Mouse (Mus musculus): ENCODE results near the gene Nubpl. TPM values are rescaled to one million over a fixed set of nuclear protein-coding genes. Genes with fewer than 3 reads are reported as not detected.

Gene Nubpl
- polyA plus RNA-seq, 1 experiment from 2014 or later: 17.4 TPM

DNA sequence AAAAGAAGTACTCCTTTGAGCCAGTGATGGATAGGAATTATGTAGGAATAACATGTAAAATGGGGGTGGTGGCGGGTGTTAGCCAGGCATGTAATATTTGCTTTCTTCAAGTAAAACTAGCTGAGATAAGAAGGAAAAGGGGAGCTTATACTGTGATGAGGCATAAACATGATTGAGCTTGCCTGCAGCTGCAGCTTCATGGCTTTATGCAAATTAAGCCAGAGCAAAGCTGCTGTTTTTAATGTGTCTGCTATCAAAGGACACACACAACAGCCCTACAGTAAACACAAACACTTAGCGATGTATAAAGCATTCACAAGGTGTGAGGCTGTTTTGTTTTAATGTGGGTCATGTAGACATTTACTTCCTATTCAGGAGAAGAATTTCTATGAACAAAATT lies 196.4 kb downstream of the Nubpl start:
- H3K4me3 ChIP-seq (replicated peaks): no peak overlapping the region
- H3K4me2 ChIP-seq: no peak overlapping the region
- H3K9me3 ChIP-seq: no peaks in the 10 kb centered on the region
- WGBS: 88% methylated on average over 2 of the region's 2 CpGs
- peaks cover 12% of the 10 kb centered on the region for H3K4me1 ChIP-seq (replicated peaks)
- ATAC-seq (ENCODE audit: insufficient number of reproducible peaks, insufficient read depth, low FRiP score, low TSS enrichment, low read depth): no peak
- no peaks in the 10 kb centered on the region for H3K36me3 ChIP-seq
- H3K9ac ChIP-seq (replicated peaks): no peak overlapping the region
- H3K27me3 ChIP-seq: no peaks in the 10 kb centered on the region
- no peak overlapping the region for H3K27ac ChIP-seq

DNA sequence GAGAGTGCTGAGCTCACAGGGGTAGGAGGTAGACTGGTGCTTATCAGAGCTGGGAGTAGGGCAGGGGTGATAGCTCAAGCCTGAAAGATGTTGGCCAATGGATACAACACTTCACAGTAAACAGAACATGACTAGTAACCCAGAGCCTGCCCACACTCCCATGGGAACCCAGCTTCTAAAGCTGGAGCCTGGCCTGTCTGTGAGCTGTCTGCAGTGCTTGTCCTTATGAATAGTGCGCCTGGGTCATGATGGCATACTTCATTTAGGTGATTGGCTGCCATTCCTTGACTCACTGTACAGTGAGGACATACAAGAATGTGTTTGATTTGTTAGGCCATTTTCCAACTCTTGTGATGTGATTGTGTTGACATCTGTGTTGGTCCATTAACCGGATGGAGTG lies 200.5 kb downstream of the Nubpl start:
- no peaks in the 10 kb centered on the region for H3K4me1 ChIP-seq (replicated peaks)
- no peak overlapping the region for H3K27ac ChIP-seq
- no peak overlapping the region for H3K9ac ChIP-seq (replicated peaks)
- no peaks in the 10 kb centered on the region for H3K27me3 ChIP-seq
- H3K4me3 ChIP-seq (replicated peaks): no peak overlapping the region
- H3K36me3 ChIP-seq: no peaks in the 10 kb centered on the region
- H3K4me2 ChIP-seq: no peak overlapping the region
- H3K9me3 ChIP-seq: no peaks in the 10 kb centered on the region
- WGBS: 84% methylated on average over 2 of the region's 2 CpGs
- ATAC-seq (ENCODE audit: insufficient number of reproducible peaks, insufficient read depth, low FRiP score, low TSS enrichment, low read depth): no peak

DNA sequence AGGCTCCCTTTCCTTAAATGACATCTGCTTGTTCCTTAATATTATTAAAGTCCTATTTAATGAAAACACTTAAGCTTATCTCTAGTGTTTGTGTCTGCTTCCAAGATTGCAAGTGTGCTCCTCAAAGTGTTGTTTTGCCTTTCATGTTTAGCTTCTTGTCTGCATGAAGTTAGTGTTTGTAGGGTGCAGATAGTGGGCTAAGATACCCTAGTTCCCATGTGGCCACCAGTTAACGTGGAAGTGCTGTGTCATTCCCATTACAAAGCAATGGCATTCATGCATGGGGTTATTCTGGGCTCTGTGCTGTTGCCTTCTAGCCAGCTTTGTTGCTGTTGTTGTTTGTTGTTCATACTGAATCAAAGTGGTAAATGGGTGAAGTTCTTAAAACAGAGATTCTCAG lies 201.1 kb downstream of the Nubpl start:
- Histone ChIP-seq H3K9ac (replicated peaks) (no peak overlapping the region), H3K36me3 (no peaks in the 10 kb centered on the region), H3K27ac (no peak overlapping the region), H3K4me3 (replicated peaks) (no peak overlapping the region), H3K4me1 (replicated peaks) (no peaks in the 10 kb centered on the region), H3K9me3 (no peaks in the 10 kb centered on the region), H3K4me2 (no peak overlapping the region), H3K27me3 (no peaks in the 10 kb centered on the region)
- ATAC-seq (ENCODE audit: insufficient number of reproducible peaks, insufficient read depth, low FRiP score, low TSS enrichment, low read depth): no peak
- 83% methylated on average over 1 of the region's 1 CpGs for WGBS

GRCm38 (mm10) chr12:52302961-52303360 lies 205.4 kb downstream of the Nubpl start:
- Histone ChIP-seq H3K27me3 (no peaks in the 10 kb centered on the region), H3K36me3 (no peaks in the 10 kb centered on the region), H3K9ac (replicated peaks) (no peak overlapping the region), H3K4me2 (no peak overlapping the region), H3K4me3 (replicated peaks) (no peak overlapping the region), H3K4me1 (replicated peaks) (no peaks in the 10 kb centered on the region), H3K9me3 (no peaks in the 10 kb centered on the region), H3K27ac (no peak overlapping the region)
- WGBS: 89% methylated on average over 2 of the region's 2 CpGs
- no peak for ATAC-seq (ENCODE audit: insufficient number of reproducible peaks, insufficient read depth, low FRiP score, low TSS enrichment, low read depth)

- 93% methylated on average over 7 of the region's 7 CpGs for WGBS
- H3K27ac ChIP-seq: no peak overlapping the region
- no peaks in the 10 kb centered on the region for H3K4me1 ChIP-seq (replicated peaks)
- ATAC-seq (ENCODE audit: insufficient number of reproducible peaks, insufficient read depth, low FRiP score, low TSS enrichment, low read depth): no peak
- no peaks in the 10 kb centered on the region for H3K36me3 ChIP-seq
- no peak overlapping the region for H3K9ac ChIP-seq (replicated peaks)
- no peaks in the 10 kb centered on the region for H3K9me3 ChIP-seq
- no peak overlapping the region for H3K4me2 ChIP-seq
- no peak overlapping the region for H3K4me3 ChIP-seq (replicated peaks)
- H3K27me3 ChIP-seq: no peaks in the 10 kb centered on the region
Measured at GRCm38 (mm10) chr12:52306348-52306747, 208.8 kb downstream of the Nubpl start.

DNA sequence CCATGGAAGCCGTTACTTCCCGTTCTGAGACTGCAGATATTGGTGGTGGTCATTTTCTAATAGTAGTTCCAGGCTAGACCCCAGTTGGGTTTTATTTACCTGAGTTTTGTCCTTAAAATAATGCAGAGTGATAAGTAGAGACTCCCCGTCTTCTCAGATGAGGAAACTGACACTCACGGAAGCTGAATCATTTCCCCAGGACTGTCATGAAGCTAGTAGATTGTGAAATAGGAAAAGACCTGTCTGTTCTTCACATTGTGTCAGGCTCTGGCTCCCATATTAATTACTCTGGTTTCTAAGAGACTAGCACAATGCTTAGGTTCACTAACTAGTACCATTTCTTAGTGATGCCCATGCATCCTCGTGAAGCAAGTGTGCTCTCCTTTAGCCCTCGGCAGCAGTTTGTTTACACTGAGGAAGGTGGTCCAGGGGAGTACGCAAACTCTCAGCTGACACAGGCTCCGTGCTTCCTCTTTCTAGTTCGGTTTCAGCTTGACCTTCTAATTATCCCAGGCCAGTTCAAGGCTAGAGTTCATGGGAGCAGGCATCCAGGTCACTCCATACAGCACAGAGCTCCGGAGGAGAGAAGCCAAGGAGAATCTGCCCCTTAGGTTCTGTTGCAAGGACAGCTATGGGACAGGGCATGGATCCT lies 209.9 kb downstream of the Nubpl start:
- Histone ChIP-seq H3K9me3 (no peaks in the 10 kb centered on the region), H3K4me2 (no peak overlapping the region), H3K36me3 (no peaks in the 10 kb centered on the region), H3K9ac (replicated peaks) (no peak overlapping the region), H3K27me3 (no peaks in the 10 kb centered on the region), H3K27ac (no peak overlapping the region), H3K4me1 (replicated peaks) (no peaks in the 10 kb centered on the region), H3K4me3 (replicated peaks) (no peak overlapping the region)
- no peak for ATAC-seq (ENCODE audit: insufficient number of reproducible peaks, insufficient read depth, low FRiP score, low TSS enrichment, low read depth)
- 73% methylated on average over 10 of the region's 10 CpGs for WGBS

- Histone ChIP-seq H3K27me3 (no peaks in the 10 kb centered on the region), H3K4me3 (replicated peaks) (no peak overlapping the region), H3K27ac (no peak overlapping the region), H3K9ac (replicated peaks) (no peak overlapping the region), H3K4me2 (no peak overlapping the region), H3K36me3 (no peaks in the 10 kb centered on the region), H3K4me1 (replicated peaks) (no peaks in the 10 kb centered on the region), H3K9me3 (peaks cover 7% of the 10 kb centered on the region; the same call in 1 of the 2 replicates)
- 89% methylated on average over 7 of the region's 7 CpGs for WGBS
- no peak for ATAC-seq (ENCODE audit: insufficient number of reproducible peaks, insufficient read depth, low FRiP score, low TSS enrichment, low read depth)
Measured at GRCm38 (mm10) chr12:52308628-52309027, 211.1 kb downstream of the Nubpl start.

- Histone ChIP-seq H3K9ac (replicated peaks) (no peak overlapping the region), H3K27me3 (no peaks in the 10 kb centered on the region), H3K9me3 (peaks cover 7% of the 10 kb centered on the region; the same call in 1 of the 2 replicates), H3K36me3 (no peaks in the 10 kb centered on the region), H3K27ac (no peak overlapping the region), H3K4me1 (replicated peaks) (no peaks in the 10 kb centered on the region), H3K4me2 (no peak overlapping the region), H3K4me3 (replicated peaks) (no peak overlapping the region)
- ATAC-seq (ENCODE audit: insufficient number of reproducible peaks, insufficient read depth, low FRiP score, low TSS enrichment, low read depth): no peak
- WGBS: 92% methylated on average over 3 of the region's 3 CpGs
Measured at GRCm38 (mm10) chr12:52314818-52315217, 217.3 kb downstream of the Nubpl start.

DNA sequence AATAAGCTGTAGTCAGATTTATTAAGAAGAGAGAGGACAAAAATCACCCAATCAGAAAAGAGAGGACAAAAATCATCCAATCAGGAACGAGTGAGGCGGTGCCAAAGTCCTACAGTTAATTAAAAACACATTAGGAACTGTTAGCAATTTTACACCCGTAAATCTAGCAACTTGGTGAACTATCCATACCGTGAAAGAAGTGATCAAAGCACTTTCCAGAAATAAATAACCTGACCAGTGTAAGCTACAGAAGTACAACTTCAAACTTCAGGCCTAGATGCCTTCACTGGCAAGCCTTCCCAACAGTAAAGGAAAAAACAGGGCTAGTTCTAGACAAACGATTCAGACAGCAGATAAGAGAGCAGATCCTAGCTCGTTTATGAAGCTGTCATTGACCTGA lies 220.1 kb downstream of the Nubpl start:
- ATAC-seq (ENCODE audit: insufficient number of reproducible peaks, insufficient read depth, low FRiP score, low TSS enrichment, low read depth): no peak
- no peaks in the 10 kb centered on the region for H3K27me3 ChIP-seq
- WGBS: 39% methylated on average over 6 of the region's 6 CpGs
- no peak overlapping the region for H3K4me3 ChIP-seq (replicated peaks)
- no peaks in the 10 kb centered on the region for H3K4me1 ChIP-seq (replicated peaks)
- no peak overlapping the region for H3K4me2 ChIP-seq
- no peak overlapping the region for H3K9ac ChIP-seq (replicated peaks)
- peaks cover 7% of the 10 kb centered on the region; the same call in 1 of the 2 replicates for H3K9me3 ChIP-seq
- H3K27ac ChIP-seq: no peak overlapping the region
- no peaks in the 10 kb centered on the region for H3K36me3 ChIP-seq

- Histone ChIP-seq H3K4me3 (replicated peaks) (no peak overlapping the region), H3K27ac (no peak overlapping the region), H3K4me1 (replicated peaks) (no peaks in the 10 kb centered on the region), H3K9ac (replicated peaks) (no peak overlapping the region), H3K27me3 (no peaks in the 10 kb centered on the region), H3K36me3 (no peaks in the 10 kb centered on the region), H3K4me2 (no peak overlapping the region), H3K9me3 (no peaks in the 10 kb centered on the region)
- 59% methylated on average over 9 of the region's 9 CpGs for WGBS
- ATAC-seq (ENCODE audit: insufficient number of reproducible peaks, insufficient read depth, low FRiP score, low TSS enrichment, low read depth): no peak
Measured at GRCm38 (mm10) chr12:52318426-52318825, 220.9 kb downstream of the Nubpl start.

DNA sequence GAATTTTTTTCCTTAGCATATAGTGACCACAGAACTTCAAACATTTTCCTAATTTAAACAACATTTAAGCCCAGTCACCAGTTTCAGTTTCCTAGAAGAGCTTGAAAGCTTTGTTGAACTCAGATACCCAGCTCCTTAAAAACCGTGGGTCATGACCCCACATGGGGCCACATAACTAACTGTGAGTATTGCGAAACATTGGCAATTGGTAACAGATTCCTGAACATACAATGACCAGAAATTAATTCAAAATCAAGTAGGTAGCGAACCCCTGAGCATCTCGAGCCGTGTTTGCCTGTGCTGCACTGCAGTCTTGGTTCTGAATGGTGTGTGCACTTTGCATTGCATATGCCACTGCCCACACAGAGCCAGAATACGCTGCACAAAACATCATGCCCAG lies 221.6 kb downstream of the Nubpl start:
- no peak overlapping the region for H3K4me2 ChIP-seq
- no peak overlapping the region for H3K27ac ChIP-seq
- no peak for ATAC-seq (ENCODE audit: insufficient number of reproducible peaks, insufficient read depth, low FRiP score, low TSS enrichment, low read depth)
- H3K4me3 ChIP-seq (replicated peaks): no peak overlapping the region
- no peak overlapping the region for H3K9ac ChIP-seq (replicated peaks)
- H3K9me3 ChIP-seq: no peaks in the 10 kb centered on the region
- H3K27me3 ChIP-seq: no peaks in the 10 kb centered on the region
- H3K4me1 ChIP-seq (replicated peaks): no peaks in the 10 kb centered on the region
- WGBS: 58% methylated on average over 6 of the region's 6 CpGs
- H3K36me3 ChIP-seq: no peaks in the 10 kb centered on the region

- no peaks in the 10 kb centered on the region for H3K36me3 ChIP-seq
- H3K9me3 ChIP-seq: no peaks in the 10 kb centered on the region
- H3K27ac ChIP-seq: no peak overlapping the region
- peaks cover 10% of the 10 kb centered on the region for H3K4me1 ChIP-seq (replicated peaks)
- no peak overlapping the region for H3K9ac ChIP-seq (replicated peaks)
- H3K27me3 ChIP-seq: no peaks in the 10 kb centered on the region
- ATAC-seq (ENCODE audit: insufficient number of reproducible peaks, insufficient read depth, low FRiP score, low TSS enrichment, low read depth): no peak
- no peak overlapping the region for H3K4me3 ChIP-seq (replicated peaks)
- no peak overlapping the region for H3K4me2 ChIP-seq
- WGBS: 87% methylated on average over 4 of the region's 4 CpGs
Measured at GRCm38 (mm10) chr12:52328488-52328887, 231.0 kb downstream of the Nubpl start.
